Mouse (Mus musculus) cortical plate, adult 2 months (tissue): Measurements from ENCODE around the gene Htr5a. TPM values are rescaled to one million over a fixed set of nuclear protein-coding genes. Genes with fewer than 3 reads are reported as not detected.

Experiments used
- H3K27ac ChIP-seq: fragments of 200-500 bp; 2 replicates; pipeline ENCODE4 v1.5.1; 2012; ENCODE audit warnings: low read length, control low read depth, inconsistent platforms; ENCODE audit not compliant: insufficient read depth
- H3K4me1 ChIP-seq: fragments of 200-500 bp; 2 replicates; pipeline ENCODE4 v1.6.1; 2011; ENCODE audit warnings: low read length; ENCODE audit not compliant: control insufficient read depth, insufficient read depth
- H3K4me3 ChIP-seq: fragments of 200-500 bp; 2 replicates; pipeline ENCODE4 v1.5.1; 2011; ENCODE audit warnings: mild to moderate bottlenecking, low read length, control low read depth; ENCODE audit not compliant: insufficient read depth
- CTCF ChIP-seq: fragments of 200-500 bp; IDR thresholded peaks from 2 replicates; pipeline ENCODE4 v1.5.1; 2011; ENCODE audit warnings: mild to moderate bottlenecking, control low read depth, low read length; ENCODE audit not compliant: insufficient read depth; ENCODE audit errors: extremely low read depth
- POLR2A ChIP-seq: fragments of 200-500 bp; IDR thresholded peaks from 2 replicates; pipeline ENCODE4 v1.6.1; 2011; ENCODE audit warnings: mild to moderate bottlenecking, low read length, control low read depth; ENCODE audit not compliant: insufficient read depth; ENCODE audit errors: extremely low read depth
- polyA plus RNA-seq: library from polyadenylated mRNA; depleted of rRNA; stranded (reverse); fragments of >200 nt; gene quantifications from 2 replicates; pipeline ENCODE4 v1.2.3, GENCODE M21; 2012

Gene Htr5a
- polyA plus RNA-seq, 1 experiment: 8.7 TPM

- Histone ChIP-seq H3K27ac (no peak overlapping the region), H3K4me1 (no peaks in the 10 kb centered on the region), H3K4me3 (no peak overlapping the region)
- TF ChIP-seq CTCF (no peak), POLR2A (no peak)
These were observed 3.9 kb upstream of the Htr5a start for GRCm38 (mm10) chr5:27838061-27838460.

- TF ChIP-seq POLR2A (0 out of 2 replicates have a peak, but pooled peaks have one; percentile 4), CTCF (no peak)
- peaks cover 3% of the 10 kb centered on the region for H3K4me1 ChIP-seq
- H3K27ac ChIP-seq: peak overlapping the region; percentile 83; the same call in 1 of the 2 replicates
- H3K4me3 ChIP-seq: peak overlapping the region; percentile 88
These were observed 847 bp downstream of the Htr5a start for GRCm38 (mm10) chr5:27842671-27843320.

- Histone ChIP-seq H3K4me1 (peaks cover 3% of the 10 kb centered on the region), H3K4me3 (no peak overlapping the region), H3K27ac (no peak overlapping the region)
- no peak for TF ChIP-seq CTCF
- TF ChIP-seq POLR2A: no peak
These were observed 5.0 kb downstream of the Htr5a start for GRCm38 (mm10) chr5:27846979-27847378.

- Histone ChIP-seq H3K4me1 (no peaks in the 10 kb centered on the region), H3K4me3 (no peak overlapping the region), H3K27ac (no peak overlapping the region)
- TF ChIP-seq POLR2A: no peak
- peak; percentile 27; the same call in 1 of the 2 replicates for TF ChIP-seq CTCF
These were observed 12.3 kb downstream of the Htr5a start for GRCm38 (mm10) chr5:27854290-27854689.

GRCm38 (mm10) chr5:27855726-27856125, 13.8 kb downstream of the Htr5a start:
- no peak overlapping the region for H3K4me3 ChIP-seq
- no peaks in the 10 kb centered on the region for H3K4me1 ChIP-seq
- H3K27ac ChIP-seq: no peak overlapping the region
- TF ChIP-seq POLR2A (no peak), CTCF (no peak)

GRCm38 (mm10) chr5:27873240-27874082, 31.5 kb downstream of the Htr5a start:
- no peak overlapping the region for H3K4me3 ChIP-seq
- TF ChIP-seq POLR2A (peak; percentile 47; the same call in 1 of the 2 replicates), CTCF (no peak)
- peak overlapping the region; percentile 84 for H3K27ac ChIP-seq
- peaks cover 6% of the 10 kb centered on the region for H3K4me1 ChIP-seq

- no peak for TF ChIP-seq POLR2A
- TF ChIP-seq CTCF: no peak
- no peak overlapping the region for H3K4me3 ChIP-seq
- H3K27ac ChIP-seq: 0 out of 2 replicates have a peak overlapping the region, but pooled peaks have one; percentile 60
- peaks cover 6% of the 10 kb centered on the region for H3K4me1 ChIP-seq
These were observed 32.3 kb downstream of the Htr5a start for GRCm38 (mm10) chr5:27874211-27874610.

GRCm38 (mm10) chr5:27875341-27876105, 33.6 kb downstream of the Htr5a start:
- Histone ChIP-seq H3K4me3 (no peak overlapping the region), H3K4me1 (peaks cover 6% of the 10 kb centered on the region), H3K27ac (no peak overlapping the region)
- TF ChIP-seq POLR2A (no peak), CTCF (no peak)

- H3K4me1 ChIP-seq: peaks cover 4% of the 10 kb centered on the region; the same call in 1 of the 2 replicates
- TF ChIP-seq POLR2A (no peak), CTCF (no peak)
- no peak overlapping the region for H3K4me3 ChIP-seq
- no peak overlapping the region for H3K27ac ChIP-seq
These were observed 36.4 kb downstream of the Htr5a start for GRCm38 (mm10) chr5:27878356-27878755.

- Histone ChIP-seq H3K27ac (no peak overlapping the region), H3K4me3 (no peak overlapping the region), H3K4me1 (0 out of 2 replicates have a peak, but pooled peaks cover 2% of the 10 kb centered on the region)
- TF ChIP-seq POLR2A: no peak
These were observed 37.8 kb downstream of the Htr5a start for GRCm38 (mm10) chr5:27879726-27880125.
